Mouse (Mus musculus) bone marrow, adult 2 months (tissue): ENCODE data around the gene Mvb12a. TPM values are rescaled to one million over a fixed set of nuclear protein-coding genes. Genes with fewer than 3 reads are reported as not detected.

Experiments
- H3K27ac ChIP-seq: fragments of 200-500 bp; 2 replicates; pipeline ENCODE4 v1.5.1; 2012; ENCODE audit warnings: low read depth, mild to moderate bottlenecking, control low read depth, inconsistent platforms, low read length; ENCODE audit not compliant: control insufficient read depth, poor library complexity, insufficient read depth
- H3K4me1 ChIP-seq: fragments of 200-500 bp; 2 replicates; pipeline ENCODE4 v1.6.1; 2011; ENCODE audit warnings: low read length; ENCODE audit not compliant: control insufficient read depth, insufficient read depth
- H3K4me3 ChIP-seq: fragments of 200-500 bp; replicated peaks from 2 replicates; pipeline ENCODE3; 2011; ENCODE audit warnings: mild to moderate bottlenecking, low read depth, low read length, control low read depth; ENCODE audit not compliant: control insufficient read depth
- CTCF ChIP-seq: fragments of 200-500 bp; IDR thresholded peaks from 2 replicates; pipeline ENCODE4 v1.5.1; 2011; ENCODE audit warnings: low read length, control low read depth; ENCODE audit not compliant: control insufficient read depth, insufficient read depth
- POLR2A ChIP-seq: fragments of 200-500 bp; IDR thresholded peaks from 2 replicates; pipeline ENCODE4 v1.6.1; 2011; ENCODE audit warnings: low read depth, mild to moderate bottlenecking, control low read depth, low read length, borderline replicate concordance; ENCODE audit not compliant: control insufficient read depth
- WGBS: fragments of 180-500 bp; shearing (Covaris S2); methylation state at CpG from one replicate; pipeline ENCODE4 v1.1.7; 2018; 5-methylcytosine and 5-hydroxymethylcytosine counted together
- polyA plus RNA-seq: library from polyadenylated mRNA; stranded (reverse); fragments of >200 nt; gene quantifications from 2 replicates; pipeline ENCODE4 v1.2.4, GENCODE M21; 2011; ENCODE audit warnings: low replicate concordance; ENCODE audit not compliant: missing spikeins, insufficient read depth, insufficient read length

The Mvb12a gene
- polyA plus RNA-seq, 1 experiment = 47.7 TPM

DNA sequence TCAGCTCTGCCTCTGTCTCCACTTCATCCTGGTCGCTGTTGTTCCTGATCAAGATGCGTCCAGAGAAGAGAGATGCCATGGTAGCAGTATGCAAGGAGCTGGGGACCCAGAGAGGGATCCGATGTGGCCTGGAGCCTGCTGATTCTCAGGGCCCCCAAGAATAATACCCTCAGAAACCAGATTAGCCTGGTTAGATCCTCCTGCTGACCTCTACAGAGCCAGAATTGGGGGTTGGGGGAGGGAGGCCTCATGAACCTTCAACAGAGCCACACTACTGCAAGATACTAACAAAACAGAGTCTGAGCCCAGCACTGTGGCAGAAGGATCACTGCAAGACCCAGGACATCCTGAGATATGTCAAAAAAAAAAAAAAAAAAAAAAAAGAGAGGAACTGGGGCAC lies 23.8 kb downstream of the Mvb12a start, which contains the start of gene Nxnl1:
Gene Nxnl1 (minus strand): TSS at position 101 of the 400 bp plus-strand sequence.
- Histone ChIP-seq H3K27ac (no peak within 1 kb of the TSS), H3K4me1 (peaks cover 3% of the 10 kb centered on the region), H3K4me3 (no peak within 1 kb of the TSS)
- TF ChIP-seq POLR2A (no peak), CTCF (no peak)
- WGBS = 80% methylated on average over 3 of the region's 3 CpGs

DNA sequence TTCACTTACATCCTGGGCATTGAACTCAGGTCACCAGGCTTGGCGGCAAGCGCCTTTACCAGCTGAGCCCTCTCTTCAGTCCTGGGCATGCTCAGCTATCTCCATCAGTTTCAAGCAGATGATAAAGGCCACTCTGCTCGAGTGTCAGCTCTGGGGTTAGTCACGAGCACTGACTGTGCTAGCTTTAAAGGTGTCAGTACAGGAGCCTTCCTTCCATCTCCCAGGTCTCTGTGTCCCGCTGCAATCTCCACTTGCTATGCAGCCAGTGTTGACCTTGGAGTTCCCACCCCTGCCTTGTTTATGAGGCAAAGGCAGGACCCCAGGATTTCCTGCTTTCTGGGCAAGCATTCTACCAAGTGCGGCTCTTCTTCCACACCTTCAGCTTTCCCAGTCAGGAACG lies 24.9 kb downstream of the Mvb12a start:
- 79% methylated on average over 7 of the region's 7 CpGs for WGBS
- Histone ChIP-seq H3K27ac (no peak overlapping the region), H3K4me3 (no peak overlapping the region), H3K4me1 (peaks cover 3% of the 10 kb centered on the region)
- TF ChIP-seq POLR2A = no peak
- no peak for TF ChIP-seq CTCF

DNA sequence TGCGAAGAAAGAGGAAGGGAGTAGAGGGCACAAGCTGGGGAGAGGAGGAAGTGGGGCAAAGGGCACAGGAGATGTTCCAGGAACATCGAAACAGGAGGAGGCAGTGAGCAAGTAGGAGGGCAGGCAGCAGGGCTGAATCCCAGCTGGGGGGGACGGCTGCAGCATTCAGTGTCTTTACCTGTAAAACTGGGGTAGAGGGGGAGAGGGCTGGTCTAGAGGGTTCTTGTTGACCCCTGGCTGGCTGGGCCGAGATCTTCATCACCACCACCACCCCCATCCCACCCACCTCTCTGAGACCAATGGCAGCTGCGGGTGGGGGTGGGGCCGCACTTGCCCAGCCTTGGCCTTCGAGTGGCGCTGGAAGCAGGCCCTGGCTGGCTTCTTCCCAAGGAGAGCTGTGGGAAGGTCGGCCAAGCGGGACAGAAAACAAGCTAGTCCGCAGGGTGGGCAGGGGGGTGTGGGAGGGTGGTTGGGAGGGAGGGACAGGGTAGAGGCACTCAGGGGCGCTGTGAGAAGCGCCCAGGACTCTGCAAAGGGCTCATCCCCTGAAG lies 25.7 kb downstream of the Mvb12a start, which contains the start of gene Slc27a1:
Gene Slc27a1 (plus strand): TSS at position 496 of the 551 bp plus-strand sequence.
- 41% methylated on average over 13 of the region's 13 CpGs for WGBS
- Histone ChIP-seq H3K4me3 (peak within 1 kb of the TSS; percentile 79), H3K27ac (no peak within 1 kb of the TSS), H3K4me1 (peaks cover 3% of the 10 kb centered on the region)
- TF ChIP-seq CTCF = no peak
- TF ChIP-seq POLR2A = no peak

DNA sequence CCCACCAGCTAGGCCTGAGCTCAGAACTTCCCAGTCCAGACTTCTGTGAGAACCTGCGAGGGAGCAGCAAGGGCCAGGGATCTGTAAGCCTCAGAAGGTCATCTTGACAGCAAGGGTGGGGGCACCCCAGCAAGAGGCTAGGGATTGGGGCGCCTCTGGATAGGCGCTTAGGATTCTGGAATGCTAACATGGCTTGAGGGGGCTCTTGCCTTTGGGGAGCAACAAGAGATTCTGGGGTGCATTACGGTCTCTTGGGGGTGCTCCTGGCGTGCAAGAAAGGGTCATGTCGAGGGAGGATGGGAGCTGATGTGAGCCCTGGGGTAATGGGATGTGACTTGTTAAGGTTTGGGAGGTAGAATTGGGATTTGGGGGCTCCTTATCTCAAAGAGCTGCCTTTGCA lies 26.2 kb downstream of the Mvb12a start:
- H3K27ac ChIP-seq = no peak overlapping the region
- H3K4me3 ChIP-seq = no peak overlapping the region

DNA sequence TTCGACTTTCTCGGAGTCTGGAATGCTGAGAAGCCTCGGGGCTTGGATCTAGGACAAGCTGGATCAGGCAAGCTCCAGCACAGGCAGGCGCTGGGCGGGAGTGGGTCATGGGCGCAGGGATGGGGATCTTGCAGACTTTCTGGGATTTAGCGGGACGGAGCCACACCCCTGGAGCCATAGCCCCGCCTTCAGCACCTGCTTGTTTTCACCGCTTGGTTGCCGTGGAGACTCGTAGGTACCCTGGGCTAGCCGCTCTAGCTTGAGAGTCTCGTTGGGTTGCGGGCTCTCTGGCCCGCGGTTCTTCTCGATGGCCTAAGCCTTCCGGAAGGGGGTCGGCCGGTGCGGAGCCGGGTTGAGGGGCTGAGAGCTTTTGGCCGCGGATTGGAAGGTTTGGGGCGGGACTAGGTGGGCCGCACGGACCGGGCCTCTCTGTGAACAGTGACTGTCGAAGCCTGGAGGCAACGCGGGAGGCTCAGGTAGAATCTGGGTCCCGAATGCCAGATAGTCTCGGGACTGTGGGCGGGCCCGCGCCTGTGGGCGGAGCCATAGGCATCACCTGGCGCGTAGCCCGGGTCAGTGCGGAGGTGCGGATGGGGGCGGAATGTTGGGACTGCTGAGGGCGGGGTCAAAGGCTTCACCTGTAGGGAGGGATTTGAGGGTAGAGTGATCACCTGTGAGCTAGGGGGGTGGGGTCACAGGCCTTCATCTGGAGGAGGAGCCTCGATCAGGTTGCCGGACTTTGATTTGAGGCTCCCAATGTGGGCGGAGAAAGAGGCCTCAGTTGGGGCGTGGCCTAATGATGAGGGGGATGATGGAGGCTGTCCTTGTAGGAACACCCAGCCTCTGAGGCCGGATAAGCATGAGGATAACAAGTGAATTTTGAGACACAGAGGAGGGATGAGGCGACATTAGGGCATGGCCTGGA lies 26.9 kb downstream of the Mvb12a start:
- TF ChIP-seq CTCF = no peak
- TF ChIP-seq POLR2A = no peak
- WGBS = 6% methylated on average over 51 of the region's 51 CpGs
- Histone ChIP-seq H3K27ac (no peak overlapping the region), H3K4me1 (peaks cover 3% of the 10 kb centered on the region), H3K4me3 (peak overlapping the region; percentile 79)

More for the DNA sequence above, 26.2 kb downstream of the Mvb12a start:
- no peak for TF ChIP-seq CTCF
- TF ChIP-seq POLR2A = no peak
- 69% methylated on average over 6 of the region's 6 CpGs for WGBS
- H3K4me1 ChIP-seq = peaks cover 3% of the 10 kb centered on the region

DNA sequence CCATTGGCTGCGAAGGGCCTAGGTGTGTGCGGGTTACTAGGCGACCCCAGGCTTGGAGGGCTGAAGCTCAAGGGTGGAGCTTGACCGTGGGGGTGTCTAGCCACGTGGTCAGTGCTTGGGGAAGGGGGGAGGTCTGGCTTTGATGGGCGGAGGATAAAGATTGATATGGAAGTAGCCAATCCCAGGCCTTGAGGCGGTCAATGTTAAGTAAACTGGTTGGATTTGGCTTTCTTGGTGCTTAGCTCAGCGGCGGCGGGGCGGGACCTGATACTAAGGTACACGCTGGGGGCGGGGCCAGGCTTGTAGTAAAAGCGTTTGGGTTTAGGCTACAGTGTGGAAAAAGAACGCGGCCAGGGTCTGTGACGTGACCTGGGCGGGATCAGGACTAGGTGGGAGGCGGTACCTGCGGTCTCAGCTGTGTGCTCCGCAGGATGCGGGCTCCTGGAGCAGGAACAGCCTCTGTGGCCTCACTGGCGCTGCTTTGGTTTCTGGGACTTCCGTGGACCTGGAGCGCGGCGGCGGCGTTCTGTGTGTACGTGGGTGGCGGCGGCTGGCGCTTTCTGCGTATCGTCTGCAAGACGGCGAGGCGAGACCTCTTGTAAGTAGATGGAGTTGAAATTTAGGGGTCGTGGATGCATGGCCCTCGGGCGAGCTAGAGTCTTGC lies 27.7 kb downstream of the Mvb12a start:
- Histone ChIP-seq H3K27ac (no peak overlapping the region), H3K4me3 (peak overlapping the region; percentile 79), H3K4me1 (peaks cover 3% of the 10 kb centered on the region)
- TF ChIP-seq POLR2A = no peak
- TF ChIP-seq CTCF = no peak
- under 1% methylated on average over 41 of the region's 41 CpGs for WGBS

DNA sequence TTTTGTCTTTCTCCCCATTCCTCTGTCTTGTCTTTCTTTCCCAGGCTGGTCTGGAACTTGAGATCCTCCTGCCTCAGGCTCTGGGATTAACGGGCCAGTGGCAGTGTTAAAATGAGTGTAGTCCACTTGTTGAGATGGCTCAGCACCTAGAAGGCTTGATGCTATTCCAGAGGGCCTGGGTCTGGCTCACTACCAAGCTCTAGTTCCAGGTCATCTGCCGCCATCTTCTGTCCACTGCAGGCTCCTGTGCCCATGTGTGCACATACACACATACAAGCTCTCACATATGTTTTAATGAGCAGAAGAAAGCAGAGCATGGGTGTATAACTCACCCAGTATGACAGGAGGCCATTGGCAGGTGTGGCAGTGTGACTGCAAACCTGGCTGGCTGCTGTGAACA lies 29.4 kb downstream of the Mvb12a start:
- no peak overlapping the region for H3K4me3 ChIP-seq
- WGBS = 76% methylated on average over 2 of the region's 2 CpGs
- TF ChIP-seq CTCF = no peak
- TF ChIP-seq POLR2A = no peak
- H3K4me1 ChIP-seq = peaks cover 3% of the 10 kb centered on the region
- H3K27ac ChIP-seq = no peak overlapping the region
